In the genomic region with DNA sequence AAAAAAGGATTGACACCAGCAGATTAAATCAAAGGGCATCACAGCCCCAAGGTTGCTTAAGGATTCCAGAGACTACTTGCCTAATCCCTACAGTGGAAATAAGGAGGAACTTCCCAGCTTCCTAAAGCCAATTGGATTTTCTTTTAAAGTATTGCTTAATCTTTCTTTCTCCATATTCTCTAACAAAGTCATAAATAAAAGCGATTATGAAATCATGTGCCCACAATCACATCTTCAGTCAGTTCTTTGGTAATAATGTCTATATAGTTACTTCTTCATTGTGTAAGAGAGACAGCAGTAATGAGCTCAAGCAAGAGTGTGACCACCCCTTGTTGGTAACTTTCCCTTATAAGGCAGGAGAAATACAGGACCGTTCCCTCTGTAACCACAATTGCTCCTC, we compare ENCODE assay signal across 26 mouse cellular contexts.
A peak's percentile ranks its signal among the peaks of the same experiment; 100 is the strongest.
DNase-seq lines count a peak whose midpoint lies in the region; ATAC-seq and TF ChIP-seq lines count a peak whose summit lies in the region.
"Had no signal": no experiment of that assay in that cellular context is flagged by ENCODE, and none has a peak within 500 bp of the region (broad histone marks: within the 10 kb centered on the region; RNA-seq: fewer than 3 reads in every experiment).

No protein-coding gene starts in this region.

- H3K27ac ChIP-seq in lung, postnatal 0 days (ENCODE audit: low read length): no peak overlapping the region; the same call in 1 of the 2 replicates
- H3K27ac ChIP-seq: embryonic facial prominence, embryonic 12.5 days; embryonic facial prominence, embryonic 15.5 days; forebrain, embryonic 12.5 days; forebrain, embryonic 15.5 days; heart, adult 2 months; heart, embryonic 10.5 days; heart, embryonic 13.5 days; hindbrain, embryonic 14.5 days; hindbrain, postnatal 0 days had no signal

- H3K4me2 ChIP-seq in lung, postnatal 0 days (replicated peaks; ENCODE audit: low read depth, low read length): no peak overlapping the region
- H3K4me2 ChIP-seq: embryonic facial prominence, embryonic 12.5 days; embryonic facial prominence, embryonic 15.5 days; forebrain, embryonic 12.5 days; forebrain, embryonic 15.5 days; heart, embryonic 13.5 days; hindbrain, embryonic 14.5 days had no signal

- no peaks in the 10 kb centered on the region for H3K27me3 ChIP-seq in lung, postnatal 0 days (replicated peaks; ENCODE audit: insufficient read depth, low read length)
- H3K27me3 ChIP-seq: embryonic facial prominence, embryonic 12.5 days; embryonic facial prominence, embryonic 15.5 days; forebrain, embryonic 12.5 days; forebrain, embryonic 15.5 days; heart, embryonic 13.5 days had no signal

- no peak for TF ChIP-seq CTCF in lung, postnatal 0 days (IDR thresholded peaks at IDR 0.05)

- ATAC-seq in lung, postnatal 0 days: peak; percentile 92
- 0 out of 2 replicates have a peak, but pooled peaks have one; percentile 42 for ATAC-seq in common myeloid progenitor, adult 5-6 weeks (replicated peaks; ENCODE audit: low read depth, poor library complexity, severe bottlenecking)
- peak; percentile 95 for ATAC-seq in megakaryocyte progenitor cell, adult 5-6 weeks (replicated peaks; ENCODE audit: poor library complexity)
- no peak for ATAC-seq in activated CD4-positive, CD25-positive, alpha-beta regulatory T cell, adult 4 months
- ATAC-seq: forebrain, embryonic 15.5 days; hindbrain, postnatal 0 days; inflammation-experienced regulatory T-cells, adult 6 months had no signal

- intact Hi-C loops in left cerebral cortex, postnatal 4 days (cut with DNase I): no loop called here

- no peaks in the 10 kb centered on the region for H3K36me3 ChIP-seq in lung, postnatal 0 days (ENCODE audit: insufficient read depth, low read length)
- H3K36me3 ChIP-seq: embryonic facial prominence, embryonic 12.5 days; embryonic facial prominence, embryonic 15.5 days; forebrain, embryonic 12.5 days; forebrain, embryonic 15.5 days; heart, embryonic 10.5 days; heart, embryonic 13.5 days had no signal

- H3K4me3 ChIP-seq in lung, postnatal 0 days (ENCODE audit: low read depth, low read length): no peak overlapping the region
- H3K4me3 ChIP-seq: embryonic facial prominence, embryonic 12.5 days; embryonic facial prominence, embryonic 15.5 days; forebrain, embryonic 12.5 days; forebrain, embryonic 15.5 days; heart, adult 2 months; heart, embryonic 10.5 days; heart, embryonic 13.5 days had no signal

- peak; percentile 92 for DNase-seq in lung, postnatal 0 days (ENCODE audit: low spot score)
- no peak for DNase-seq in lung, postnatal 10 days
- peak; percentile 88 for DNase-seq in gonadal fat pad, adult 2 months (ENCODE audit: low read depth)
- no peak for DNase-seq in left cerebral cortex, postnatal 4 days
- DNase-seq: adrenal gland, postnatal 10 days; adrenal gland, postnatal 36 days; cerebellum, adult 18-20 months; cerebellum, adult 9-10 months; cerebellum, postnatal 14 days; gastrocnemius, postnatal 10 days; gastrocnemius, postnatal 36 days; heart, adult 2 months; heart, postnatal 14 days; heart, postnatal 4 days had no signal

- no peaks in the 10 kb centered on the region for H3K9me3 ChIP-seq in lung, postnatal 0 days (ENCODE audit: low read length)
- H3K9me3 ChIP-seq: embryonic facial prominence, embryonic 12.5 days; embryonic facial prominence, embryonic 15.5 days; forebrain, embryonic 12.5 days; forebrain, embryonic 15.5 days; heart, embryonic 10.5 days; heart, embryonic 13.5 days had no signal

- no peak overlapping the region for H3K9ac ChIP-seq in lung, postnatal 0 days (replicated peaks; ENCODE audit: low read depth)
- H3K9ac ChIP-seq: embryonic facial prominence, embryonic 12.5 days; embryonic facial prominence, embryonic 15.5 days; forebrain, embryonic 12.5 days; forebrain, embryonic 15.5 days; heart, embryonic 13.5 days; hindbrain, embryonic 14.5 days had no signal

- no peaks in the 10 kb centered on the region for H3K4me1 ChIP-seq in lung, postnatal 0 days (ENCODE audit: insufficient read depth, low read depth, low read length)
- H3K4me1 ChIP-seq: embryonic facial prominence, embryonic 12.5 days; embryonic facial prominence, embryonic 15.5 days; forebrain, embryonic 12.5 days; forebrain, embryonic 15.5 days; heart, embryonic 10.5 days; heart, embryonic 13.5 days had no signal

- 60% methylated on average over 2 of the region's 2 CpGs for WGBS in lung, postnatal 0 days

- peak; percentile 79 for TF ChIP-seq EP300 in lung, postnatal 0 days (IDR thresholded peaks at IDR 0.05)

Comparison
In these comparisons a context has a peak if more than half of its experiments do, and no peak if none do; other contexts are left out.
1. DNase-seq: peak in lung, postnatal 0 days (single experiment) and gonadal fat pad, adult 2 months (single experiment); none in lung, postnatal 10 days (single experiment) and left cerebral cortex, postnatal 4 days (single experiment).